Mouse (Mus musculus): ENCODE measurements around the gene Kdm6b. TPM values are rescaled to one million over a fixed set of nuclear protein-coding genes. Genes with fewer than 3 reads are reported as not detected.

Kdm6b gene
- total RNA-seq, 1 experiment from 2014 or later: 61.3 TPM

DNA sequence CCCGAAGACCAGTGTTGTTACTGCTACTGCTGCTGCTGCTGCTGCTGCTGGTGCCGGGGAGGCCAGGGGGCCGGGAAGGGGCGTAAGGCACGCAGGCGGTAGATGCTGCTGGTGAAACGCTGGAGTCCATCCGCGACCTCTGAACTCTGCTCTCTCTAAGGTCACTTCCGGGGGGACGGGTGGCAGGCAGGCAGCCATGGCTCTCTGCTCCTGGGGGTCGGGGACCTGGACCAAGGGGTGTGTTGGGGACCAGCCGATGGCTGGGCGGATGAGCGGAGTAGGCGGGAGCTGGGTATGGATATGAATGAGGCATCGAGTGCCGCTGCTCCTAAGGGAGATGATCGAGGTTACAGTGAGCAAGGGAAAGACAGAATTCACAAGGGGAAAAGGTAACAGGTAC is 7.2 kb downstream of the Kdm6b start:
- DNase-seq: no peak

DNA sequence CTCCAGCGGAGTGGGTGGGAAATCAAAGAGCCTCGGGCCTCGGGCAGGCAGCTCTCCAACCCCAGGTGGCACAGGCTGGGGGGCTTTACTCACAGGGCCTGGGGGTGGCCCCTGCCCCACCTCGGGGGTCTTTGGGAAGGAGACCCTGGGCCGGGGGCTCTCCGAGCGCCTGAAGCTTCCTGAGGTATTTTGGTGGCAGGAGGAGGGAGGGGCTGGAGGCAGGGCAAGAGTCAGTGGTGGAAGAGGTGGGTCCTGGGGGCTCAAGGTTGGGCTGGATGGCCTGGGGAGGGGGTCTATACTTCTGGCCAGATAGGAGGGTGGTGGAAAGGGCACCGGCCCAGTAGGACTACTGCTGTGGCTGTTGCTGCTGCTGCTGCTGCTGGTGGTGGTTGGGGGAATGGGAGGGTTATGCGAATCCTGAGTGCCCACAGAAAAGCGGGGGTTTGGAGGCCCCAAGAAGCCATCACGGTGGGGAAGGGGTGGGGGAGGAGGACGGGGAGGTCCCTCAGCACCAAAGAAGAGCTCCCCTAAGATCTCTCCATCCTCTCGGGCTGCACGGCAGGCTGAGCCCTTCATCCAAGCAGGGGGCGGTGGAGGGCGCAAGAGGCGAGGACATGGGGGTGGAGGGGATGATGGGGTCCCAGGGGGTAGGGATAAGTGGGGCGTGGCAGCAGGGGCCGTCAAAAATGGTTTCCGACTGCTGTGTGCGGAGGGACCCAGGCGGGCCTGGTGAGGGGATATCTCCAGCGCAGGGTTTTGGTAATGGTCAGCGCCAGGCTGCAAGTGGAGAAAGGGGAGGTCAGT is 7.9 kb downstream of the Kdm6b start:
- no peak for DNase-seq

DNA sequence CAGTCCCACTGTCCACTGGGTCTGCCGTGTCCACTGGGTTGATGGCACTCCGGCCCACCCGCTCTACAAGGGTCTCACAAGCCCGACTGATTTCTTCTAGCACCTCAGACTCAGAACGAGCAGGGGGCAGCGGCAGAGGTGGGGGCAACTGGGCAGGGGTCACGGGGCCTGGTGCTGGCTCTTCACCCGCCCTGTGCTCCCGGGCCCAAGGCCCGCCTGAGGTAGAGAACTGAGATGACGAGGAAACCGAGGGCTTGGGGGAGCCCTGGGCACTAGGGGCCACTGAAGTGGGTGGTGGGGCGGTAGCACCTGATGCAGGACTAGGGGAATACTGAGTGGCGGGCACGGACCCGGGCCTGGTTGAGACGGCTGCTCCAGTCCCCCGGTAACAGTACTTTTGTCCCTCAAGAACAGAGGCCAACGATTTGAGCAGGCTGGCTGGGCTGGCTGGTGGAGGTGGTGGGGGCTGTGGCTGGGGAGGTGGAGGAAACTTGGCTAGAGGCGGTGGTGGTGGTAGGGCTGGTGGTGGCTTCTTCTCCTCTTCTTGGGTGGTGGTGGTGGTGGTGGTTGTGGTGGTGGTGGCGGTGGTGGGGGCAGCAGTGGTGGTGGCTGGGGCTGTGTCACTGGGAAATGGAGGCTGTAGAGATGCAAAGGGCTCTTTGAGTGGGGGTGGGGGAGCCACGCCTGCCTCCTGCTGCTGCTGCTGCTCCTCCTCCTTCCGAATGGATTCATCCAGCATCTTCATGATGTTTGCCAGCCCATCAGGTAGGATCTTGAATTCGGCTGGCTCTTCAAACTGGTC is 8.7 kb downstream of the Kdm6b start:
- DNase-seq: no peak

DNA sequence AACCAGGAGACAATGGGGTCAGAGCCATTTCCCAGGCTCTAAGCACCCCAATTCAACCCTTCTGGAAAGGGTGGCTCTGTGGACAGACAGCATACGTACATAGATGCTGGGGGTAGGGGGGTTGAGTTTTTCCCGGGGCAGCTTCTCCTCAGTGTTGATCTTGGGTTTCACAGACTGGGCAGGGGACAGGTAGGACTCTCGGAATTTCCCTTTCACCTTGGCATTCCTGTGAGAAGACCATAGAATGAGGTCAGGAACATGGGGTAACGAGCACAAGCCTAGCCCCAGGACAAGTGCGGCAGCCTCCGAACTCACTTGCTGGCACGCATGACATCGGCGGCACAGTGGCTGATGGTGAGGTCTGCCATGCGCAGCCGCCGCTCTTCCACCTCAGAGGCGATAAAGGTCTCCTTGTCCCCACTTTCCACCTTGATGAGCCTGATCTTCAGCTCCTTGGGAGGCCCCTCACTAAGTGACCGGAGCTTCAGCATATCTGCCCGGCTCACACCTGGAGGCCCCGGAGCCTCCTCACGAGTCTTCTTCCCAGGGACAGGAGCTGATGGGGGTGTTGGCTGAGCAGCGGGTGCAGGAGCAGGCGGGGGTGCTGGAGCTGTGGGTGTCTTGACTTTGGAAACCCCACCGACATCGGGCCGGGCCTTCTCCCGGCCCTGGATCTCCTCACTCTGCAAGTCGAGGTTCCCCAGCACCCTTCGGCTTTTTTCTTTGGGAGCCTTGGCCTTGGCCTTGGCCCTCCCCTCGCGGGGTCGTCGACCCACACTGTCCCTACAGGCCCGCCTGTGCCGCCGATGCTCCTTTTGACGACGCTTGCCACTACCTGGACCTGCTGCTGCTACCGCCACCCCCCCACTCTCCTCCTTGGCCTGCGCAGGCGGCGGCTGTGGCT is 9.5 kb downstream of the Kdm6b start:
- DNase-seq: peak; percentile 18

DNA sequence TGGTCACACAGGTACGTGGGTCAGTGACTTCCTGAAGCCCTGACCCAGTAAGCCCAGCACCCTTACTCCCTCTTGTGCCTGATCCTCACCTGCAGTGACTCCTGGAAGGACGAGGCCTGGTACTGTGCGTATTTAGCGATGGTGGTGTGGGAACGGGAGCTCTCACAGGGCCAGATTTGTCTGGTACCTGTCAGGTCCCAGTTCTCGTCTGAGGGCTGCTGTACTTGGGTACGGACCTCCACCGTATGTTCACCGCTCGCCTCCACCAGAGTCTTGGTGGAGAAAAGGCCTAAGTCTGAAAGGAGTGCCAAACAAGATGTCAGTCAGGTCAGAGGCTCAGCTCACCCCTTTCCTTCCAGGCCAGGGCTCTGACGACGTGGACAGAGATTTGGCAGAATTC is 11.5 kb downstream of the Kdm6b start:
- DNase-seq: no peak

DNA sequence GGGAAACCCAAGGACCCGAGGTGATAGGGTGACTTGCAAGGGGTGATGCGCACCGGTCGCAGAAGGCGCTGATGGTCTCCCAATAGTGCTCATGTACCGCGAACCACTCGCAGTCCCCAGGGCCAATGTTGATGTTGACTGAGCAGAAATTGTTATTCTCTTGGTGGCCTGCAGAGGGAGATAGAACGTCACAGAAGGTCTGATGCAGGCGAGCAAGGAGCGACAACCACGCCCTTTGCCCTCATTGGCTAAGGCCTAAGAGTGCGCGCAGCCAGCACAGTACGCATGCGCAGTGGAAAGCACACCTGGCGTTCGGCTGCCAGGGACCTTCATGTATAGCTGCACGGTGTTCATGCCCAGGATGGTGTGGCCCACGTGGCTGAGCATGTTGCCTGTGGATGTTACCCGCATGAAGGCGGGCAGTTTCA is 12.3 kb downstream of the Kdm6b start:
- peak; percentile 93 for DNase-seq

DNA sequence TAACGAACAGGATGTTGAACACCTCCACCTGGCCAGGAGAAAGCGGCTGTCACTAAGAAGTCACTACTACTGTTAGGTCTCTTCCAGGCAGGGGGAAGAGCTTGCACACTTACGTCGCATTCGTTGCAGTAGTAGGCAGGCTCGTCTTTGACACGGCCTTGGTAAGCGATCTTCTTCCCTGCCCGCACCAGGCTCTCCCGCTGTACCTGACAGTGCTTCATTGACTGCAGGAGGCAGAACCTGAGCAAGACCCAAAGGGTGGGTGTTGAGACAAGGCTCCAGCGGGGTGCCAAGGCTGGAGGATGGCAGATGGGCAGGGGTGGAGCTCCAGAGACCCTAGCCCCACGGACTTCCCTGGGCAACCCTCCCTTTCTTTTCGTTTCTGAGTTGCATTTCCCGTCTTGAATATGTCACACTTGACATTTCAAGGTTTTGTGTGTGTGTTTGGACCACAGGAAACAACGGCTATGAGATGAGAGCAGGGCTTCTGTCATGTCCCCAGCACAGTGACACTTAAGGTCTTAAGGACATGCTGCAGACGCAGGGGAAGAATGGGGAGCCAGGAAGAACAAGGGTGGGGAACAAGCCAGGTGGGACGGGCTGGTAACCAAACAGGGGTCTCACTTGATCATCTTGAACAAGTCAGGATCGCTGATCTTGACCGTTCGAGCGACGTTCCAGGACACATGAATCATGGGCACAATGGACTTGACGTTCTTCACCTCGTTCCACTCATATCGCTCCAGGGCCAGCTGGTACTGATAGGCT is 13.2 kb downstream of the Kdm6b start:
- peak; percentile 17 for DNase-seq

DNA sequence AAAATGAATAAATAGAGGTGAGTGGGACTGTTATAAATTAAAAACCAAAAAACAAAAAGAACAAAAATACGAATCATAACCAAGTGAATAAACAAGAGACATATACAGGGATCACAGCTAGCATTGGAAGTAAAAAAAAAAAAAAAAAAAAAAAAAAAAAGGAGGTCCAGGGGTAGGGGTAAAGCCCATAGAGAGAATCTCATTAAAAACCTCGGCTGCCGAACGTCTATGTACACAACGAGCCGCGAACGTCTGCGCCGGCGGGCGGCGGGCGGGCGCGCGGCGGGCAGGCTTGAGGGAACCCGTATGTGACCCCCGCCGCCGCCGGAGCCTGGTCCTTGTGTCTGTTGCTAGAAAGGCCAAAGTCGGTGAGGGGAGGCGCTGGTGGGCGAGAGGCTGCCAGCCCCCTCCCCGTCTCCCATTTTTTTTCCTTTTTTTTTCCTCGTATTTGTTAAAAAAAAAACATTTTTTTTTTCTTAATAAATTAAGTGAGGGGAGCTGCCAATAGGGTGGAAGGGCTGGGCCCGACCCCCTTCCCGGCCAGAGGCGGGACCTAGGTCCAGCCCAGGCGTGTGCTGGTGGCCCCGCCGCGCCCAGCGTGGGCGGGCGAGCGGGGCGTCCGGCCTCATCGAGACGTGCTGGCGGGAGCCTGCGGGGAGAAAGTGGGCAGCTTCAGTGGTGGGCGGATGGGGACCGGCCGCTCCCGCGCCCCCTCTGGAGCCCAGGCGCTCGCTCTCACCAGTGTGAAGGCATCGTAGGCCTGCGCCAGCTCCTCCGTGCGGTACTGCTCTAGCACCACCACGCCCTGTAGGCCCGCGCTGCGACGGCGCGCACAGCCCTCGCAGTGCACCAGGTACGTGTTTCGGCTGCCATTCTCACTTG is 14.0 kb downstream of the Kdm6b start:
- peak; percentile 42 for DNase-seq

DNA sequence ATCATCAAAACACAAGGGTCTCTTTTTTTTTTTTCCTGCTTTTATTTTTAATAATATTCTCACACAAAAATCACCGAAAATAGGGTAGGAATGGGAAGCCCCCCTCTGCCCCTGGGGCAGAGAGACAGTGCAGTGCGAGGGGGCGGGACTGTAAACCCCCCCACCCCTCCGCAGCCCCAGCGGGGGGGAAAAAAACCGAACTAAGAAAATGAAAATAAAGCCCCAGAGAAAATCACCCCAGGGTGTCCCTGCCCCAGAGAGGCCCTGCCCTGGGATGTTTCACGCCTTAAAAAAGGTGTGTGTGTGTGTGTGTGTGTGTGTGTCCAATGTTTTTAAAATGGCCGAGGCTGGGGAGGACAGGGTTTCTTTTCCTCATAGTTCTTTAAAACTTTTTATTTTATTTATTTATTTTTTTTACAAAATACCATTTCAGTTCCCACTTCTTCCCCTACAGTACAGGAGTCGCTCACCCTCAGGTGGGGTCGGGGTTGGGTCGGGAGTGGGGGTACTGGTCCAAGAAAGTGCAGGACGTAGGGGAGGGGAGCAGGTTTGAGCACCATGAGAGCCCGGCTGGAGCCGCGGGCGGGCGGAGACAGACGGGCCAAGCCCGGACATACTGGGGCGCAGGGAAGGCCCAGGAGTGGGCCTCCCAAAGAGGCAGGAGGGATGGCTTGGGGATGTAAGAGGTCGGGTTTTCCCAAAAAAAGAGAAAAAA is 14.8 kb downstream of the Kdm6b start:
- DNase-seq: peak; percentile 16

DNA sequence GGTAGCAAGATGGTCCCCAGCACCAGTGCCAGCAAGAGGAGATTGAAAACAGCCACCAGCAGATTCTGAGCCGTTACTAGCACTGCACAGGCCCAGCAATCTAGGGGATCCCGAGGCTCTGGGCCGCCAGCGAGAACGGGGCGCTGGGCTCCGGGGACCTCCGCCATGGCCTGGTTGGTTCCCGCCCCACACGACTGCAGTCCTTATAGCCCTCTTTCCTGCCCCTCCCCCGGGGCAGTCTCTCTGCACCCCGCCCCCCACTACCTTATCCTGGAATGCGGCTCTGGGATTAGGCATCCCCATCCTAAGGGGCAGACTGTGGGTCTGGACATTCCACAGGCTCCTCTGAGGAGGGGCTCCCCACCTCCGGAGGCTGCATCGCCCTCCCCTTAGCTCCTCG is 15.4 kb downstream of the Kdm6b start, which contains the start of gene Tmem88:
Gene Tmem88 (minus strand): TSS at position 176 of the 400 bp plus-strand sequence.
- DNase-seq: peak; percentile 76

DNA sequence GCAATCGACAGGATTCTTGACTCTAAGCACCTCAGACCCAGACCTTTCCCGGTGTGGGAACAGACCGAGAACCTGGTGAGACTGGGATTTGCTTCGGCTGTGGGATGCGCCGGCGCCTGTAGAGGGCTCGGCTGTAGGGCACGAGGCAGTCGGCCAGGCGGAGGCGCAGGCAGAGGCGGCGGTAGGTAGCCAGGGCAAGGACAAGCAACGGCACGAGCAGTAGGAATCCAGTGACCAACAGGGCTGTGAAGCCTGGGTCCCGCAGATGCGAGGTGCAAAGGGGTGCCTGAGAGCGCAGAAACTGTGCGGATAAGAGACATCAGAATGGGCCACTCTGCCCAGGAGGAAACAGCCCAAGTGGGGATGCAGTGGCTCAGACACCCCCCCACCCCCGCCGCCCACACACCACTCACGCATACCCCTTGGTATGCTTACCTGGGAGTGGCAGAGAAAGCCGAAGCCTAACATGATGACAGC is 15.9 kb downstream of the Kdm6b start:
- DNase-seq: peak; percentile 58

DNA sequence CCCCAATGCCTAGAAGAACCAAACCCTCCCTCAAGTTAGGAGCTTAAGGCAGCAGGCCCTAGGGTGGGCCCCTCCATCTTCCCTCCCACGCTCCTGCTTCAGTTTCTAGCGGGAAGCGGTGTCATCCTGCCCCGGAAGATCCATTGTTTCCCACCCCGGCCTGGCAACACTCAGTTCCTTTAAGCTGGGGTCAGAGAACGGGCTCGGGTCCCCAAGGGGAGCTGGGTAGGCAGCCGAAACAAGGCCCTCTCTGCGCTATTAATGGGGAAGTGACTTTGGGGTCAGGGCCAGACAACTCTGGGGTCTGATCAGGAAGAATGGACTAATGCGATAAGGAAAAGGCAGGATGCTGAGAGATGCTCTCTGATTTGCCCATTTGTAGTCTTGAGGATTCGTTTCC is 16.7 kb downstream of the Kdm6b start:
- peak; percentile 69 for DNase-seq

DNA sequence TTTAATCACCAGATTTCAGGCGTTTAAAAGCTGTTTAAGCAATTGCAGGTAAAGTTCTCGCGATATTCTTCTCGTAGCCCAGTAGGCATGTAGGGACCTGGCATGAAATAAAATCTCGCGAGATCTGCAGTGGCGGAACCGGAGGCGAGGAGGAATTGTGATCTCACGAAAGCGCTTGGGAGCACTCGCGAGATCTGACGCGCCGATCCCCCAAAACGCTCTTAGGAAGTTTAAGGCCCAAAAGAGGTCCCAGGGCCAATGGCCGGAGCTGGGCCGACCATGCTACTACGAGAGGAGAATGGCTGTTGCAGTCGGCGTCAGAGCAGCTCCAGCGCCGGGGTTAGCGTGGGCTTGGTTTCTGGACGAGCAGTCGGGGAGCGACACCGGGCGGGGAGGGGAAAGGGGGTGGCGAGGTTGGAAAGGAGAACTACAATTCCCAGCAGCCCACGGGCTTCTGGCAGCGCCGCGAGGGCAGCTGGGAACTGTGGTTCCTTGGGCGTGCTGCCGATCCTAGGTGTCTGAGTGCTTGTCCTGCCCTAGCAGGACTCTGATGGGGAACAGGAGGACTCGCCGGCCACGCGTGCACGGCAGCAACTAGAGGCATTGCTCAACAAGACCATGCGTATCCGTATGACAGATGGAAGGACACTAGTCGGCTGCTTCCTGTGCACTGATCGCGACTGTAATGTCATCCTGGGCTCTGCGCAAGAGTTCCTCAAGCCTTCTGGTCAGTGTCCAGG is 17.7 kb downstream of the Kdm6b start:
- DNase-seq: peak; percentile 96

DNA sequence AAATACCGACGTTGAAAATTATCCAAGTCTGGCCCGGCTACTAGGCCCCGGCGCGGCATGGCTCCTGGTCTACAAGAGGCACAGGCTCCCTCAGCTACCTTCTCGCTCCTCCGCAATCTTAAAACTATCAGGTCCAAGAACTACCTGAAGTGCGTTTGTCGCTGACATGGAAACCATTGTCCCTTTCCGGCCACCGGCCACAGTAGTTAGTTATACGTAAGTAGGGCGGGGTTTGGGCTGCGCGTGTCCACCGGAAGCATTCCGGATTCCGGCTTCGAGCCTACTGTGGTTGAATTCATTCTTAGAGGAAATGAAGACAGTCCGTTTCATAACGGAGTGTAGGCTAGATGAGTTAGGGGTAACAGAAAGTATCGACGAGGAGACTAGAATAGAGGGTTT is 18.2 kb downstream of the Kdm6b start, which contains the start of the genes Naa38 and Cyb5d1:
Gene Naa38 (plus strand): TSS at position 253 of the 399 bp plus-strand sequence.
Gene Cyb5d1 (minus strand): TSS at position 397 of the 399 bp plus-strand sequence.
- DNase-seq: peak; percentile 92

DNA sequence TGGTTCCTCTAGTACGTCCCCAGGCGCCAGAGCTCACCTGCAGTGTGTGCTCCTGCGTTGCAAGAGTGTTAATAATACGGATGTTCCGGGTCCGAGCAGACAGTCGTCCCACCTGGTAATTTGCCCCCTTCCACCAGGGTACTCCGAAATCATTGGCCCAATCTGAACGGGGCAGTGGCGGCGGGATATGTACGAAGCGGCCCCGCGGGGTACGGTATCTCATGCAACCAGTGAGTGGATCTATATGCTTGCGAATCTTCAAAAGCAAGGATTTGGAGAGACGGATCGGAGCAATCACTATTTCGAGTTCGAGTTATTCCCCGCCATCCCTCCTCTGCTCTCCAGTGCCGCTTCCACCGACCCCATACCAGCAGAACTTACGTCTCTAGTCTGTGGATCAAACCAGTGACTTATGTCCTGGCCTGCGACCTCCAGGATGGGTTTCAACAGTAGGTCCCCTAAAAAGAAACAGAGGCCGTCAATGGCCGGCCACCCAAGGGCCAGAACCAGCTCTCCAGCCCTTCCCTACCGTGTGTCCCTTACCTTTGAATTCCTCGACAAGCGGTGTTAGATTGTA is 18.8 kb downstream of the Kdm6b start:
- peak; percentile 29 for DNase-seq

DNA sequence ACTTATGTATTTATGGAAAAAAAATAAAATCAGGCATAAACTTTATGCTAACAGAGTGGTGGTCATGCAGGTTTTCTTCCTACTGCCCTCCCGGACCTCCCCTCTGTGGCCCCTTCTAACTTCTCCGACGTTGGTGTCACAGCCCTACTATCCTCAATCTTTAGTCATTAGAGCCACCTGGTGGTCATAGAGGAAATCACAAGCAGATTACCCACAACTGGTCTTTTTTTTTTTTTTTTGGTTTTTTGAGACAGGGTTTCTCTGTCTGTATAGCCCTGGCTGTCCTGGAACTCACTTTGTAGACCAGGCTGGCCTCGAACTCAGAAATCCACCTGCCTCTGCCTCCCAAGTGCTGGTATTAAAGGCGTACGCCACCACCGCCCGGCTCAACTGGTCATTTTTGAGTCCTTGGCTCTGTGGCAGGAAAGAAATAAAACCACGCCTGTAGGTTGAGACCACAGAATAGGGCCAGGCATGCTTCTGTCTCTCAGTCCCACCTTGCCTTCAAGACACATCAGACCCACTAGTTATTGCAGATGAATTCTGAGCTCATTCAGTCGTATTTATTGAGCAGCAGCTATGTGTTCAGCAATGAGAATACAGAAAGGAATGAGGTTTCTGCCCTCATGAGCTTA is 23.0 kb downstream of the Kdm6b start:
- DNase-seq: peak; percentile 80

DNA sequence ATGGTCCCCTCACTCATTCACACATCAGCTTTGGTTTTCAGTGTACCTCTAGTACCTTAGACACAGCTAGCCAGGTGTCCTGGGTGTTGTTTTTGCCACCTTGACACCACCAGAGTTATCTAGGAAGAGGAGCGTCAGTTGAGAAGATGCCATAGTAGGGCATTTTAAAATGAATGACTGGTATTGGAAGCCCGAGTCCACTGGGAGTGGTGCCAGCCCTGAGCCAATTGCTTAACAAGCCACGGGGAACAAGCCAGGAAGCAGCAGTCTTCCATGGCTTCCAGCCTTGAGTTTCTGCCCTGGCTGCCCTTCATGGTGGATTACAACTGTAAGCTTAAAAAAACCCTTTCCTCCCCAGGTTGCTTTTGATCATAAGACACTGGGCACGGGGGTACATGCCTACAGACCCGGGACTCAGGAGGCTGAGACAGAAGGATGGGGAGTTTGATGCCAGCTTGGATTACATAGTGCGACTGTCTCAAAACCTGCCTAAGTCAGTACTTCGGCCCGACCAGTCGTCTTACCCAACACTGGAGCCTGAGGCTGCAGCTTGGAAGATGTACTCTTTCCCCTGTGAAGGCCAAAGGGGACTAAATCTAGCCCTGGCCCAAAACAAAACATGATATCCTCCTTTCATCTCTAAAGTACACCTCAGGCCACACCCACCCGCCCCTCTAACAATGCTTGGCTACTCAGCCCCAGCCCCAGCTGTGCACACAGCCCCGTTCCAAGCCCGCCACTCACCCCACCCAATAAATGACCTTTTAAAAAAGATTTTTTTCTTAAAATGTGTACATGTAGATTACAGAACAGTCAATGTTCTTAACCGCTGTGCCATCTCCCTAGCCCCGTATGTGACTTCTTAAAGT is 23.7 kb downstream of the Kdm6b start:
- DNase-seq: peak; percentile 91
